Comparison of ENCODE assay signal across 22 mouse cellular contexts in genomic region chr16:17795643-17796042, GRCm38 (mm10). TPM values are rescaled to one million over a fixed set of nuclear protein-coding genes. Genes with fewer than 3 reads are reported as not detected.
DNase-seq lines count a peak whose midpoint lies in the region; ATAC-seq and TF ChIP-seq lines count a peak whose summit lies in the region.
"Had no signal": no experiment of that assay in that cellular context is flagged by ENCODE, and none has a peak within 500 bp of the region (broad histone marks: within the 10 kb centered on the region; RNA-seq: fewer than 3 reads in every experiment).

No protein-coding gene starts in this region.

- no peak for ATAC-seq in kidney, postnatal 0 days (replicated peaks; ENCODE audit: low FRiP score, low read depth)
- no peak for ATAC-seq in lung, embryonic 15.5 days (ENCODE audit: borderline replicate concordance, extremely low read depth, low FRiP score, low TSS enrichment)
- ATAC-seq: forebrain, embryonic 13.5 days had no signal

- no peak overlapping the region for H3K4me3 ChIP-seq in kidney, postnatal 0 days (replicated peaks; ENCODE audit: low read depth, low read length)
- no peak overlapping the region for H3K4me3 ChIP-seq in kidney, adult 2 months (ENCODE audit: insufficient read depth, low read depth, low read length)
- H3K4me3 ChIP-seq in embryonic fibroblast, embryonic 13.5 days (ENCODE audit: insufficient read depth, low read length) = no peak overlapping the region
- no peak overlapping the region for H3K4me3 ChIP-seq in lung, embryonic 15.5 days
- H3K4me3 ChIP-seq: forebrain, embryonic 13.5 days; heart, embryonic 15.5 days; hindbrain, embryonic 10.5 days; midbrain, embryonic 12.5 days; myocyte had no signal

- no peak for TF ChIP-seq POLR2A in kidney, adult 2 months (IDR thresholded peaks at IDR 0.05; ENCODE audit: low read depth, low read length)
- no peak for TF ChIP-seq POLR2A in embryonic fibroblast, embryonic 13.5 days (IDR thresholded peaks at IDR 0.05; ENCODE audit: low read depth, low read length)

- TF ChIP-seq CTCF in kidney, postnatal 0 days (IDR thresholded peaks at IDR 0.05; ENCODE audit: low read depth) = peak; percentile 16; the same call in 1 of the 2 replicates
- TF ChIP-seq CTCF in kidney, adult 2 months (conservative IDR thresholded peaks at IDR 0.05; ENCODE audit: insufficient read depth, insufficient read length, low read depth, low read length) = no peak
- 0 out of 2 replicates have a peak, but pooled peaks have one; percentile 7 for TF ChIP-seq CTCF in embryonic fibroblast, embryonic 13.5 days (IDR thresholded peaks at IDR 0.05; ENCODE audit: borderline replicate concordance, insufficient read depth, low read length)

- H3K36me3 ChIP-seq in kidney, postnatal 0 days (ENCODE audit: insufficient read depth, low read length) = peaks cover 7% of the 10 kb centered on the region; the same call in 1 of the 2 replicates
- no peaks in the 10 kb centered on the region for H3K36me3 ChIP-seq in kidney, adult 2 months (ENCODE audit: control insufficient read depth, insufficient read depth, low read length)
- peaks cover 24% of the 10 kb centered on the region for H3K36me3 ChIP-seq in lung, embryonic 15.5 days

- no peak overlapping the region for H3K9ac ChIP-seq in kidney, postnatal 0 days (ENCODE audit: low read depth, low read length)
- no peak overlapping the region for H3K9ac ChIP-seq in lung, embryonic 15.5 days
- H3K9ac ChIP-seq: embryonic facial prominence, embryonic 12.5 days; forebrain, embryonic 13.5 days; heart, embryonic 15.5 days; midbrain, embryonic 12.5 days had no signal

- intact Hi-C loops in gastrocnemius, postnatal 36 days (cut with DNase I) = no loop called here

- WGBS in kidney, postnatal 0 days = 74% methylated on average over 5 of the region's 5 CpGs
- 85% methylated on average over 5 of the region's 5 CpGs for WGBS in kidney, adult 2 months
- WGBS in lung, embryonic 15.5 days = 51% methylated on average over 5 of the region's 5 CpGs

- no peak for DNase-seq in kidney, postnatal 0 days (ENCODE audit: low spot score)
- no peak for DNase-seq in kidney, adult 2 months
- no peak for DNase-seq in right cerebral cortex, postnatal 14 days
- no peak for DNase-seq in thymus, postnatal 4 days
- DNase-seq in gastrocnemius, postnatal 36 days = no peak
- DNase-seq: adrenal gland, postnatal 14 days; cerebellum, postnatal 10 days; kidney, postnatal 10 days had no signal

- H3K27me3 ChIP-seq in kidney, postnatal 0 days (ENCODE audit: insufficient read depth, low read length) = peaks cover 10% of the 10 kb centered on the region; the same call in 1 of the 2 replicates
- H3K27me3 ChIP-seq in kidney, adult 2 months (replicated peaks; ENCODE audit: control insufficient read depth, insufficient read depth, low read length) = peaks cover 3% of the 10 kb centered on the region; the same call in 1 of the 2 replicates
- H3K27me3 ChIP-seq in lung, embryonic 15.5 days = peaks cover 17% of the 10 kb centered on the region

- 0 out of 2 replicates have a peak, but pooled peaks cover 6% of the 10 kb centered on the region for H3K4me1 ChIP-seq in kidney, postnatal 0 days (replicated peaks; ENCODE audit: insufficient read depth, low read length)
- peaks cover 5% of the 10 kb centered on the region; the same call in 1 of the 2 replicates for H3K4me1 ChIP-seq in kidney, adult 2 months (ENCODE audit: control insufficient read depth, insufficient read depth, low read length)
- peaks cover 15% of the 10 kb centered on the region for H3K4me1 ChIP-seq in embryonic fibroblast, embryonic 13.5 days (ENCODE audit: control insufficient read depth, insufficient read depth, low read length)
- peaks cover 37% of the 10 kb centered on the region for H3K4me1 ChIP-seq in lung, embryonic 15.5 days

- H3K27ac ChIP-seq in kidney, postnatal 0 days = no peak overlapping the region
- H3K27ac ChIP-seq in kidney, adult 2 months (ENCODE audit: insufficient read depth, low read depth, low read length) = no peak overlapping the region
- H3K27ac ChIP-seq in embryonic fibroblast, embryonic 13.5 days (ENCODE audit: insufficient read depth, low read length) = no peak overlapping the region
- peak overlapping the region; percentile 42; the same call in 1 of the 2 replicates for H3K27ac ChIP-seq in lung, embryonic 15.5 days
- H3K27ac ChIP-seq: forebrain, embryonic 13.5 days; hindbrain, embryonic 10.5 days; macrophage; midbrain, embryonic 12.5 days had no signal

- H3K9me3 ChIP-seq in kidney, postnatal 0 days (replicated peaks; ENCODE audit: low read length) = no peaks in the 10 kb centered on the region
- no peaks in the 10 kb centered on the region for H3K9me3 ChIP-seq in lung, embryonic 15.5 days
- H3K9me3 ChIP-seq: embryonic facial prominence, embryonic 12.5 days; forebrain, embryonic 13.5 days; heart, embryonic 15.5 days; hindbrain, embryonic 10.5 days; midbrain, embryonic 12.5 days had no signal

- no peak overlapping the region for H3K4me2 ChIP-seq in kidney, postnatal 0 days (ENCODE audit: low read length)
- H3K4me2 ChIP-seq in lung, embryonic 15.5 days = no peak overlapping the region
- H3K4me2 ChIP-seq: forebrain, embryonic 13.5 days; heart, embryonic 15.5 days; midbrain, embryonic 12.5 days had no signal

RNA-seq across cellular contexts. Expression of gene Scarf2, which starts 1.4 kb away (rescaled TPM):
- 12.2 and 18.7 TPM in 2 replicates for polyA plus RNA-seq in kidney, postnatal 0 days (2015; fragmentation: Nextera tagmentation; extraction: Ambion mirVana)
- polyA plus RNA-seq in kidney, adult 2 months (2012; rRNA removed) = 26.8 and 38.2 TPM in 2 replicates
- polyA plus RNA-seq in embryonic fibroblast, embryonic 13.5 days (2011; ENCODE audit: insufficient read length, low read depth, missing spikeins) = 46.1 and 46.5 TPM in 2 replicates
- 20.5 and 23.9 TPM in 2 replicates for polyA plus RNA-seq in lung, embryonic 15.5 days (2015; fragmentation: Nextera tagmentation; extraction: Ambion mirVana)
- total RNA-seq in gastrocnemius, postnatal 36 days (2021) = 1 to 10 TPM; 3.6 to 4.5 TPM
- total RNA-seq: neutrophil, adult 5-6 weeks had no signal

RNA-seq across cellular contexts. Expression of gene Klhl22, which starts 36.2 kb away (rescaled TPM):
- 39.3 and 42.8 TPM in 2 replicates for polyA plus RNA-seq in kidney, postnatal 0 days (2015; fragmentation: Nextera tagmentation; extraction: Ambion mirVana)
- 50.9 and 69.4 TPM in 2 replicates for polyA plus RNA-seq in kidney, adult 2 months (2012; rRNA removed)
- 53.4 and 63.8 TPM in 2 replicates for polyA plus RNA-seq in embryonic fibroblast, embryonic 13.5 days (2011; ENCODE audit: insufficient read length, low read depth, missing spikeins)
- polyA plus RNA-seq in lung, embryonic 15.5 days (2015; fragmentation: Nextera tagmentation; extraction: Ambion mirVana) = 61.2 and 66.0 TPM in 2 replicates
- total RNA-seq in gastrocnemius, postnatal 36 days (2021) = 10 to 100 TPM; 16.8 to 20.9 TPM

RNA-seq across cellular contexts. Expression of gene B830017H08Rik, which starts 37.3 kb away (rescaled TPM):
- 1.7 and 2.2 TPM in 2 replicates for polyA plus RNA-seq in kidney, postnatal 0 days (2015; fragmentation: Nextera tagmentation; extraction: Ambion mirVana)
- polyA plus RNA-seq in kidney, adult 2 months (2012; rRNA removed) = 6.2 and 7.9 TPM in 2 replicates
- polyA plus RNA-seq in embryonic fibroblast, embryonic 13.5 days (2011; ENCODE audit: insufficient read length, low read depth, missing spikeins) = not detected in 2 replicates
- polyA plus RNA-seq in lung, embryonic 15.5 days (2015; fragmentation: Nextera tagmentation; extraction: Ambion mirVana) = 0.09 TPM in 1 of 2 replicates, not detected in the other
- total RNA-seq in gastrocnemius, postnatal 36 days (2021) = not detected
- total RNA-seq: adrenal gland, postnatal 14 days; granulocyte monocyte progenitor cell, adult 5-6 weeks; MEL; neutrophil, adult 5-6 weeks had no signal
- polyA plus RNA-seq: heart, embryonic 15.5 days; intestine, embryonic 14.5 days; macrophage; urinary bladder, adult 2 months had no signal

RNA-seq across cellular contexts. Expression of gene Car15, which starts 42.5 kb away (rescaled TPM):
- polyA plus RNA-seq in kidney, postnatal 0 days (2015; fragmentation: Nextera tagmentation; extraction: Ambion mirVana) = 131 and 147 TPM in 2 replicates
- polyA plus RNA-seq in kidney, adult 2 months (2012; rRNA removed) = 372 and 440 TPM in 2 replicates
- polyA plus RNA-seq in embryonic fibroblast, embryonic 13.5 days (2011; ENCODE audit: insufficient read length, low read depth, missing spikeins) = 0.90 and 1.4 TPM in 2 replicates
- 1.8 and 3.3 TPM in 2 replicates for polyA plus RNA-seq in lung, embryonic 15.5 days (2015; fragmentation: Nextera tagmentation; extraction: Ambion mirVana)
- total RNA-seq in gastrocnemius, postnatal 36 days (2021) = 1 to 10 TPM in 1 of 2 experiments, under 1 TPM in 1; 0.74 to 1.1 TPM
